ENCODE assay signal across 9 mouse cellular contexts in the genomic region with DNA sequence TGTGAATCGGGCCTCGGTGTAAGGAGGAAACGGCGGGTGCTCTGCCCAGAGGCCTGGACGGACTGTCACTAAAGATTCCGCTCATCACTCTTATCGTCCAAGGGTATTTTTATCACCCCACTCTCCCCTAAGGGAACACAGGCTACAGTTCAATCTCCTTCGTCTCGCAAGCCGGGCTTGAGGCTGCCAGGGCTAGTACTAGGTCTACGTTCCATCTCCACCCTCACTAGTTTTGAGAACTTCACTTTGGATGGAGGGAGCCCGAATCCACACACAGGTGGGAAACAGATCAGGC. TPM values are rescaled to one million over a fixed set of nuclear protein-coding genes. Genes with fewer than 3 reads are reported as not detected.
DNase-seq lines count a peak whose midpoint lies in the region; ATAC-seq and TF ChIP-seq lines count a peak whose summit lies in the region.
"Had no signal": no experiment of that assay in that cellular context is flagged by ENCODE, and none has a peak within 500 bp of the region (broad histone marks: within the 10 kb centered on the region; RNA-seq: fewer than 3 reads in every experiment).

No protein-coding gene starts in this region.

- peaks cover 17% of the 10 kb centered on the region for H3K79me3 ChIP-seq in C2C12 (ENCODE audit: low read depth)

- H3K4me1 ChIP-seq in heart, adult 2 months (ENCODE audit: control insufficient read depth, insufficient read depth, low read length): peaks cover 7% of the 10 kb centered on the region
- H3K4me1 ChIP-seq in forebrain, embryonic 15.5 days: peaks cover 20% of the 10 kb centered on the region
- H3K4me1 ChIP-seq in liver, postnatal 0 days (ENCODE audit: insufficient read depth): peaks cover 20% of the 10 kb centered on the region

- H3ac ChIP-seq in C2C12 (ENCODE audit: control insufficient read depth, insufficient read length, low read depth): peak overlapping the region; percentile 90

- ATAC-seq in forebrain, embryonic 15.5 days (replicated peaks): no peak
- ATAC-seq in liver, postnatal 0 days: no peak

- H3K9ac ChIP-seq in heart, adult 2 months (ENCODE audit: low read depth, low read length): peak overlapping the region; percentile 90
- H3K9ac ChIP-seq in forebrain, embryonic 15.5 days (replicated peaks): peak overlapping the region; percentile 89
- H3K9ac ChIP-seq in liver, postnatal 0 days (replicated peaks): peak overlapping the region; percentile 97

- DNase-seq in heart, adult 2 months: no peak
- no peak for DNase-seq in heart, postnatal 14 days
- no peak for DNase-seq in liver, postnatal 0 days
- DNase-seq in cerebellum, postnatal 10 days: no peak
- no peak for DNase-seq in frontal cortex, postnatal 25 days (ENCODE audit: low spot score in 2 of 2)
- no peak for DNase-seq in layer of hippocampus, postnatal 10 days (ENCODE audit: low spot score in 2 of 2)
- DNase-seq: embryo, embryonic 11 days had no signal

- H3K36me3 ChIP-seq in heart, adult 2 months (ENCODE audit: control insufficient read depth, insufficient read depth, low read length): peaks cover 6% of the 10 kb centered on the region
- H3K36me3 ChIP-seq in C2C12 (ENCODE audit: control insufficient read depth, insufficient read depth): peaks cover 58% of the 10 kb centered on the region
- peaks cover 40% of the 10 kb centered on the region for H3K36me3 ChIP-seq in forebrain, embryonic 15.5 days
- peaks cover 42% of the 10 kb centered on the region for H3K36me3 ChIP-seq in liver, postnatal 0 days (replicated peaks; ENCODE audit: insufficient read depth, low read length)

- intact Hi-C loops in heart, adult 2 months (cut with DNase I): loop anchor here (2.0 to 5.0 kb wide), 2 partner anchors 16 to 39 kb away; partner anchors contain the start of gene Qars
- intact Hi-C loops in heart, postnatal 14 days (cut with DNase I): loop anchor here (2.0 kb wide), 1 partner anchor 16 kb away; the partner anchor contains the start of gene Qars

- TF ChIP-seq CTCF in heart, adult 2 months (IDR thresholded peaks at IDR 0.05): no peak
- no peak for TF ChIP-seq CTCF in C2C12 (IDR thresholded peaks at IDR 0.05; ENCODE audit: control insufficient read depth, insufficient read depth, insufficient read length)
- TF ChIP-seq CTCF in liver, postnatal 0 days (IDR thresholded peaks at IDR 0.05; ENCODE audit: low read depth): no peak

- no peaks in the 10 kb centered on the region for H3K79me2 ChIP-seq in heart, adult 2 months (replicated peaks; ENCODE audit: control insufficient read depth, insufficient read depth, low read length)
- peaks cover 32% of the 10 kb centered on the region for H3K79me2 ChIP-seq in C2C12 (ENCODE audit: control insufficient read depth, insufficient read depth)

- WGBS in heart, adult 2 months: 1% methylated on average over 12 of the region's 12 CpGs
- 11% methylated on average over 12 of the region's 12 CpGs for WGBS in forebrain, embryonic 15.5 days
- WGBS in liver, postnatal 0 days (ENCODE audit: insufficient replicate concordance): 3% methylated on average over 12 of the region's 12 CpGs

- no peak for TF ChIP-seq EP300 in heart, adult 2 months (IDR thresholded peaks at IDR 0.05; ENCODE audit: insufficient read depth, low read depth, low read length)
- no peak for TF ChIP-seq EP300 in liver, postnatal 0 days (IDR thresholded peaks at IDR 0.05; ENCODE audit: low read depth)

- no peaks in the 10 kb centered on the region for H3K9me3 ChIP-seq in forebrain, embryonic 15.5 days
- H3K9me3 ChIP-seq in liver, postnatal 0 days (ENCODE audit: low read length): no peaks in the 10 kb centered on the region

- H3K4me2 ChIP-seq in forebrain, embryonic 15.5 days (replicated peaks): peak overlapping the region; percentile 63
- peak overlapping the region; percentile 90 for H3K4me2 ChIP-seq in liver, postnatal 0 days (ENCODE audit: low read depth, low read length)

- H3K27ac ChIP-seq in heart, adult 2 months: peak overlapping the region; percentile 99
- H3K27ac ChIP-seq in forebrain, embryonic 15.5 days (replicated peaks): peak overlapping the region; percentile 94
- H3K27ac ChIP-seq in liver, postnatal 0 days (ENCODE audit: low read depth): peak overlapping the region; percentile 99

- TF ChIP-seq POLR2A in heart, adult 2 months (IDR thresholded peaks at IDR 0.05; ENCODE audit: insufficient read depth, low read depth, low read length): no peak

- H3K27me3 ChIP-seq in heart, adult 2 months (ENCODE audit: control insufficient read depth, insufficient read depth, low read length): no peaks in the 10 kb centered on the region
- H3K27me3 ChIP-seq in C2C12 (ENCODE audit: control insufficient read depth, insufficient read depth, insufficient read length): no peaks in the 10 kb centered on the region
- H3K27me3 ChIP-seq in forebrain, embryonic 15.5 days: no peaks in the 10 kb centered on the region
- no peaks in the 10 kb centered on the region for H3K27me3 ChIP-seq in liver, postnatal 0 days (ENCODE audit: insufficient read depth, low read length)

- peak overlapping the region; percentile 99 for H3K4me3 ChIP-seq in heart, adult 2 months
- peak overlapping the region; percentile 89 for H3K4me3 ChIP-seq in C2C12 (ENCODE audit: insufficient read depth, poor library complexity, severe bottlenecking)
- peak overlapping the region; percentile 80 for H3K4me3 ChIP-seq in forebrain, embryonic 15.5 days
- peak overlapping the region; percentile 88 for H3K4me3 ChIP-seq in liver, postnatal 0 days (ENCODE audit: low read depth, low read length)

TF ChIP-seq in C2C12, 6 proteins besides CTCF, POLR2A, EP300 and RAD21:
- TF ChIP-seq USF1 (IDR thresholded peaks at IDR 0.05; ENCODE audit: low read depth): no peak
- TF ChIP-seq CEBPB (IDR thresholded peaks at IDR 0.05; ENCODE audit: low read depth): no peak
- no peak for TF ChIP-seq MYOD1 (IDR thresholded peaks at IDR 0.05; ENCODE audit: control insufficient read depth, insufficient read length, low read depth)
- no peak for TF ChIP-seq MAX (IDR thresholded peaks at IDR 0.05)

RNA-seq across cellular contexts. Expression of gene Usp19, which starts 0.8 kb away (rescaled TPM):
- total RNA-seq in heart, adult 2 months (2021): 10 to 100 TPM; 83.2 to 91.9 TPM
- 110 and 147 TPM in 2 replicates for polyA plus RNA-seq in heart, adult 2 months (2012; rRNA removed)
- 100 to 1,000 TPM; 101 to 108 TPM for total RNA-seq in heart, postnatal 14 days (2021)
- 70.8 TPM for polyA plus RNA-seq in C2C12 (2012; fragmentation: generic; extraction: Trizol)
- polyA plus RNA-seq in forebrain, embryonic 15.5 days (2015; fragmentation: Nextera tagmentation; extraction: Ambion mirVana): 90.1 and 95.4 TPM in 2 replicates
- polyA plus RNA-seq in liver, postnatal 0 days (2015; fragmentation: Nextera tagmentation; extraction: Ambion mirVana): 13.8 and 17.0 TPM in 2 replicates
- total RNA-seq in layer of hippocampus, postnatal 10 days (2021): 100 to 1,000 TPM; 119 to 125 TPM

RNA-seq across cellular contexts. Expression of gene Lamb2, which starts 11.7 kb away (rescaled TPM):
- total RNA-seq in heart, adult 2 months (2021): 100 to 1,000 TPM; 326 to 360 TPM
- polyA plus RNA-seq in heart, adult 2 months (2012; rRNA removed): 272 and 392 TPM in 2 replicates
- 100 to 1,000 TPM; 355 to 379 TPM for total RNA-seq in heart, postnatal 14 days (2021)
- polyA plus RNA-seq in C2C12 (2012; fragmentation: generic; extraction: Trizol): 36.3 TPM
- polyA plus RNA-seq in forebrain, embryonic 15.5 days (2015; fragmentation: Nextera tagmentation; extraction: Ambion mirVana): 15.7 and 18.8 TPM in 2 replicates
- 2.7 and 3.9 TPM in 2 replicates for polyA plus RNA-seq in liver, postnatal 0 days (2015; fragmentation: Nextera tagmentation; extraction: Ambion mirVana)
- 10 to 100 TPM; 36.9 to 39.4 TPM for total RNA-seq in layer of hippocampus, postnatal 10 days (2021)

RNA-seq across cellular contexts. Expression of gene Qars, which starts 16.3 kb away (rescaled TPM):
- total RNA-seq in heart, adult 2 months (2021): 10 to 100 TPM; 68.4 to 76.3 TPM
- polyA plus RNA-seq in heart, adult 2 months (2012; rRNA removed): 108 and 173 TPM in 2 replicates
- 10 to 100 TPM; 75.9 to 81.0 TPM for total RNA-seq in heart, postnatal 14 days (2021)
- polyA plus RNA-seq in C2C12 (2012; fragmentation: generic; extraction: Trizol): 203 TPM
- polyA plus RNA-seq in forebrain, embryonic 15.5 days (2015; fragmentation: Nextera tagmentation; extraction: Ambion mirVana): 70.1 and 72.6 TPM in 2 replicates
- polyA plus RNA-seq in liver, postnatal 0 days (2015; fragmentation: Nextera tagmentation; extraction: Ambion mirVana): 33.0 and 33.3 TPM in 2 replicates
- 10 to 100 TPM; 95.3 to 97.3 TPM for total RNA-seq in layer of hippocampus, postnatal 10 days (2021)

RNA-seq across cellular contexts. Expression of gene Qrich1, which starts 25.4 kb away (rescaled TPM):
- 10 to 100 TPM; 57.8 to 64.2 TPM for total RNA-seq in heart, adult 2 months (2021)
- polyA plus RNA-seq in heart, adult 2 months (2012; rRNA removed): 55.6 and 70.1 TPM in 2 replicates
- total RNA-seq in heart, postnatal 14 days (2021): 10 to 100 TPM; 68.4 to 70.1 TPM
- 58.2 TPM for polyA plus RNA-seq in C2C12 (2012; fragmentation: generic; extraction: Trizol)
- polyA plus RNA-seq in forebrain, embryonic 15.5 days (2015; fragmentation: Nextera tagmentation; extraction: Ambion mirVana): 146 and 148 TPM in 2 replicates
- 26.2 and 27.1 TPM in 2 replicates for polyA plus RNA-seq in liver, postnatal 0 days (2015; fragmentation: Nextera tagmentation; extraction: Ambion mirVana)
- 100 to 1,000 TPM; 121 to 129 TPM for total RNA-seq in layer of hippocampus, postnatal 10 days (2021)

RNA-seq across cellular contexts. Expression of gene Klhdc8b, which starts 29.9 kb away (rescaled TPM):
- total RNA-seq in heart, adult 2 months (2021): 1 to 10 TPM; 4.9 to 5.8 TPM
- polyA plus RNA-seq in heart, adult 2 months (2012; rRNA removed): 21.5 and 26.6 TPM in 2 replicates
- 10 to 100 TPM; 15.0 to 15.2 TPM for total RNA-seq in heart, postnatal 14 days (2021)
- polyA plus RNA-seq in C2C12 (2012; fragmentation: generic; extraction: Trizol): 1.4 TPM
- 55.7 and 62.2 TPM in 2 replicates for polyA plus RNA-seq in forebrain, embryonic 15.5 days (2015; fragmentation: Nextera tagmentation; extraction: Ambion mirVana)
- 8.5 and 9.1 TPM in 2 replicates for polyA plus RNA-seq in liver, postnatal 0 days (2015; fragmentation: Nextera tagmentation; extraction: Ambion mirVana)
- total RNA-seq in layer of hippocampus, postnatal 10 days (2021): 10 to 100 TPM; 20.7 to 22.7 TPM
